Mouse (Mus musculus): ENCODE results near the gene Phf13. TPM values are rescaled to one million over a fixed set of nuclear protein-coding genes. Genes with fewer than 3 reads are reported as not detected.

Gene Phf13
- polyA plus RNA-seq, 1 experiment: 3.8 TPM

GRCm38 (mm10) chr4:151985886-151986285, 10.2 kb downstream of the Phf13 start:
- Histone ChIP-seq H3K4me3 (ENCODE audit: extremely low read depth, insufficient read depth, insufficient read length) (no peak overlapping the region), H3K4me1 (ENCODE audit: control insufficient read depth, insufficient read depth, insufficient read length) (peaks cover 8% of the 10 kb centered on the region; the same call in 1 of the 2 replicates), H3K27ac (ENCODE audit: insufficient read depth, low read length) (no peak overlapping the region; the same call in 1 of the 2 replicates), H3K36me3 (ENCODE audit: control insufficient read depth, insufficient read depth, low read length) (peaks cover 9% of the 10 kb centered on the region), H3K27me3 (ENCODE audit: control insufficient read depth, insufficient read depth, low read length) (no peaks in the 10 kb centered on the region)
- DNase-seq (ENCODE audit: low read depth in 1 of 2, low spot score in 2 of 2): no peak
- 59% methylated on average over 10 of the region's 10 CpGs for WGBS
- TF ChIP-seq CTCF (IDR thresholded peaks at IDR 0.05; ENCODE audit: extremely low read depth, insufficient read depth, insufficient read length, insufficient replicate concordance): no peak
- no peak for TF ChIP-seq POLR2A (IDR thresholded peaks at IDR 0.05; ENCODE audit: low read depth, low read length)

DNA sequence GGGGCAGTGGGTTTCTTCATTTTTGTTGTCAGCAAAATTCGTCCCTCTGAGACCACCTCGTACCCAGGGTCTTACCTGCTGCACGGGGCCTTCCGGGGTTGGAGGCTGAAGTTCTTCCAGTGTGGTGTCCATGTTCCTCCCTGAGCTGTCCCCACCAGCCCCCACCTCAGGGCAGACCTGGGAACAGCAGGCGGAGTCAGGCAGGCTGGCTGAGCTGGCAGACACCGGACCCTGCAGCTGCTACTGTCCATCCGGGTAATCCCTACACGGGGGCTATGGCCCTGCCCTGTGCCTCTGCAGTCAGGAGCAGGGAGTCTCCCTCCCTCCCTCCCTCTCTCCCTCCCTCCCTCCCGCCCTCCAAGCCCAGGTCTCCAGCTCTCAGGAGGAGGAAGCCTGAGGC, 12.5 kb downstream of the Phf13 start:
- H3K4me1 ChIP-seq (ENCODE audit: control insufficient read depth, insufficient read depth, insufficient read length): peaks cover 8% of the 10 kb centered on the region; the same call in 1 of the 2 replicates
- TF ChIP-seq POLR2A (IDR thresholded peaks at IDR 0.05; ENCODE audit: low read depth, low read length): no peak
- no peak for TF ChIP-seq CTCF (IDR thresholded peaks at IDR 0.05; ENCODE audit: extremely low read depth, insufficient read depth, insufficient read length, insufficient replicate concordance)
- no peak for DNase-seq (ENCODE audit: low read depth in 1 of 2, low spot score in 2 of 2)
- H3K27ac ChIP-seq (ENCODE audit: insufficient read depth, low read length): no peak overlapping the region
- peaks cover 10% of the 10 kb centered on the region for H3K36me3 ChIP-seq (ENCODE audit: control insufficient read depth, insufficient read depth, low read length)
- H3K27me3 ChIP-seq (ENCODE audit: control insufficient read depth, insufficient read depth, low read length): no peaks in the 10 kb centered on the region
- H3K4me3 ChIP-seq (ENCODE audit: extremely low read depth, insufficient read depth, insufficient read length): no peak overlapping the region
- 75% methylated on average over 9 of the region's 9 CpGs for WGBS

DNA sequence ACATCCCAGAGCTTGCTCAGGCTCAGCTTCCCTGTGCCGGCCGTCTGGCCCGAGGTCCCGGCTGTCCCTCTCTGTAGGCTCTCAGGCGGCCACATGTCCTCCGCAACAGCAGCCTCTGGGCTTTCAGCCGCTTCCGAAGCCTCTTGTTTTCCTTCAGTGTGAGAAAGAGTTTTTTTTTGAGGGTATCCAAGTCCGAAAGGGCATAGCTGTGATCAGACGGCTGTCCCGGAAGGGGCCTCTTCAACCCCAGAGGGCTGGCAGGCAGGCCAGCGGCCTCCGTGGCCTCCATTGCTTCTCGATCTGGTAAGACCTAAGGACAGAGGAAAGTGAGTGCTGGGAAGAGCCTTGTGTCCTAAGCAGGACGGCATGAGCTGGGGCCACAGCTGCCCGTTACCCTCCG, 13.0 kb downstream of the Phf13 start:
- Histone ChIP-seq H3K4me1 (ENCODE audit: control insufficient read depth, insufficient read depth, insufficient read length) (peaks cover 8% of the 10 kb centered on the region; the same call in 1 of the 2 replicates), H3K27me3 (ENCODE audit: control insufficient read depth, insufficient read depth, low read length) (no peaks in the 10 kb centered on the region), H3K4me3 (ENCODE audit: extremely low read depth, insufficient read depth, insufficient read length) (no peak overlapping the region), H3K36me3 (ENCODE audit: control insufficient read depth, insufficient read depth, low read length) (peaks cover 10% of the 10 kb centered on the region), H3K27ac (ENCODE audit: insufficient read depth, low read length) (no peak overlapping the region)
- TF ChIP-seq POLR2A (IDR thresholded peaks at IDR 0.05; ENCODE audit: low read depth, low read length): no peak
- TF ChIP-seq CTCF (IDR thresholded peaks at IDR 0.05; ENCODE audit: extremely low read depth, insufficient read depth, insufficient read length, insufficient replicate concordance): no peak
- DNase-seq (ENCODE audit: low read depth in 1 of 2, low spot score in 2 of 2): no peak
- 91% methylated on average over 17 of the region's 17 CpGs for WGBS

DNA sequence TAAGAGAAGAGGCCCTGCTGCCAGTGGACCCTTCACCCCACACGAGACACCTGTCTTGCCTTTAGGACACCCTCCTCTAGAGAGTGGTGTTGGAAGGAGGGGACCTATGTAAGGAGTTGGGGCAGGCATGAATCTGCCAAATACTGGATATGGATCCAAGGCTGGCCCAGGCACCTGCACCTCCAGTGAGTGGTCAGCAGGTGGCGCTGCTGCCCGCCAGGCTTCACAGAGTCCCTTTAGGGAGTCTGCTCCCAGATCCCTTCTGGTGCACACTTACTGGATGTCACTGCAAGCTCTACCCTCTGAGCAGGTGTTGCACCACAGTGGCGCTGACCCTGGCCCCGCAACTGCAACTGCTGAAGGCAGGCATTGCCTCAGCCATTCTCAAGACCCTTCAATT, 14.7 kb downstream of the Phf13 start:
- peak in 1 of 2 experiments; percentile 68 for DNase-seq (ENCODE audit: low read depth in 1 of 2, low spot score in 2 of 2)
- Histone ChIP-seq H3K27me3 (ENCODE audit: control insufficient read depth, insufficient read depth, low read length) (no peaks in the 10 kb centered on the region), H3K36me3 (ENCODE audit: control insufficient read depth, insufficient read depth, low read length) (peaks cover 10% of the 10 kb centered on the region), H3K4me3 (ENCODE audit: extremely low read depth, insufficient read depth, insufficient read length) (no peak overlapping the region), H3K4me1 (ENCODE audit: control insufficient read depth, insufficient read depth, insufficient read length) (peaks cover 4% of the 10 kb centered on the region; the same call in 1 of the 2 replicates), H3K27ac (ENCODE audit: insufficient read depth, low read length) (no peak overlapping the region)
- TF ChIP-seq POLR2A (IDR thresholded peaks at IDR 0.05; ENCODE audit: low read depth, low read length) (no peak), CTCF (IDR thresholded peaks at IDR 0.05; ENCODE audit: extremely low read depth, insufficient read depth, insufficient read length, insufficient replicate concordance) (peak; percentile 99)
- 17% methylated on average over 5 of the region's 5 CpGs for WGBS

GRCm38 (mm10) chr4:151980699-151981098, 15.4 kb downstream of the Phf13 start:
- Histone ChIP-seq H3K27me3 (ENCODE audit: control insufficient read depth, insufficient read depth, low read length) (no peaks in the 10 kb centered on the region), H3K4me1 (ENCODE audit: control insufficient read depth, insufficient read depth, insufficient read length) (0 out of 2 replicates have a peak, but pooled peaks cover 4% of the 10 kb centered on the region), H3K36me3 (ENCODE audit: control insufficient read depth, insufficient read depth, low read length) (peaks cover 10% of the 10 kb centered on the region), H3K4me3 (ENCODE audit: extremely low read depth, insufficient read depth, insufficient read length) (no peak overlapping the region), H3K27ac (ENCODE audit: insufficient read depth, low read length) (no peak overlapping the region)
- no peak for DNase-seq (ENCODE audit: low read depth in 1 of 2, low spot score in 2 of 2)
- TF ChIP-seq POLR2A (IDR thresholded peaks at IDR 0.05; ENCODE audit: low read depth, low read length): no peak
- no peak for TF ChIP-seq CTCF (IDR thresholded peaks at IDR 0.05; ENCODE audit: extremely low read depth, insufficient read depth, insufficient read length, insufficient replicate concordance)
- WGBS: 83% methylated on average over 8 of the region's 8 CpGs

- peak; percentile 49 to 84 for DNase-seq (ENCODE audit: low read depth in 1 of 2, low spot score in 2 of 2)
- H3K27me3 ChIP-seq (ENCODE audit: control insufficient read depth, insufficient read depth, low read length): no peaks in the 10 kb centered on the region
- H3K27ac ChIP-seq (ENCODE audit: insufficient read depth, low read length): no peak overlapping the region
- no peak overlapping the region for H3K4me3 ChIP-seq (ENCODE audit: extremely low read depth, insufficient read depth, insufficient read length)
- 42% methylated on average over 10 of the region's 10 CpGs for WGBS
- TF ChIP-seq CTCF (IDR thresholded peaks at IDR 0.05; ENCODE audit: extremely low read depth, insufficient read depth, insufficient read length, insufficient replicate concordance) (peak; percentile 88), POLR2A (IDR thresholded peaks at IDR 0.05; ENCODE audit: low read depth, low read length) (no peak)
- H3K36me3 ChIP-seq (ENCODE audit: control insufficient read depth, insufficient read depth, low read length): peaks cover 4% of the 10 kb centered on the region
- 0 out of 2 replicates have a peak, but pooled peaks cover 4% of the 10 kb centered on the region for H3K4me1 ChIP-seq (ENCODE audit: control insufficient read depth, insufficient read depth, insufficient read length)
These were observed 18.3 kb downstream of the Phf13 start for GRCm38 (mm10) chr4:151977748-151978147.

- Histone ChIP-seq H3K27ac (ENCODE audit: insufficient read depth, low read length) (no peak overlapping the region), H3K4me3 (ENCODE audit: extremely low read depth, insufficient read depth, insufficient read length) (no peak overlapping the region), H3K27me3 (ENCODE audit: control insufficient read depth, insufficient read depth, low read length) (no peaks in the 10 kb centered on the region), H3K4me1 (ENCODE audit: control insufficient read depth, insufficient read depth, insufficient read length) (0 out of 2 replicates have a peak, but pooled peaks cover 4% of the 10 kb centered on the region), H3K36me3 (ENCODE audit: control insufficient read depth, insufficient read depth, low read length) (peaks cover 4% of the 10 kb centered on the region; the same call in 1 of the 2 replicates)
- TF ChIP-seq CTCF (IDR thresholded peaks at IDR 0.05; ENCODE audit: extremely low read depth, insufficient read depth, insufficient read length, insufficient replicate concordance) (peak; percentile 7; the same call in 1 of the 2 replicates), POLR2A (IDR thresholded peaks at IDR 0.05; ENCODE audit: low read depth, low read length) (no peak)
- 92% methylated on average over 3 of the region's 3 CpGs for WGBS
- no peak for DNase-seq (ENCODE audit: low read depth in 1 of 2, low spot score in 2 of 2)
These were observed 20.6 kb downstream of the Phf13 start for GRCm38 (mm10) chr4:151975441-151975840.

All from spleen, adult 2 months (tissue).